Mouse (Mus musculus) retina, adult 2 months (tissue): Measurements from ENCODE around the gene Traip.

Source experiments
- DNase-seq: peaks from one replicate; pipeline ENCODE4 v3.0.0-alpha.2; 2012; ENCODE audit warnings: low read depth, low spot score

The Traip gene

GRCm38 (mm10) chr9:107949922-107950235, at the start of gene Traip:
TSS of gene Traip (plus strand) at chr9:107950136.
- no peak for DNase-seq

GRCm38 (mm10) chr9:107900840-107901626, 48.9 kb upstream of the Traip start:
- DNase-seq, result peak; percentile 43

GRCm38 (mm10) chr9:107901627-107901914, 48.4 kb upstream of the Traip start:
- DNase-seq, result no peak

GRCm38 (mm10) chr9:107904726-107905125, 45.2 kb upstream of the Traip start:
- peak; percentile 59 for DNase-seq

GRCm38 (mm10) chr9:107906252-107906966, 43.5 kb upstream of the Traip start, which contains the start of gene Mst1r:
TSS of gene Mst1r (plus strand) at chr9:107906873.
- no peak for DNase-seq

- DNase-seq, result no peak
These were observed 42.8 kb upstream of the Traip start for GRCm38 (mm10) chr9:107906967-107907800.

- no peak for DNase-seq
These were observed 42.2 kb upstream of the Traip start for GRCm38 (mm10) chr9:107907801-107908120.

GRCm38 (mm10) chr9:107908410-107909158, 41.4 kb upstream of the Traip start:
- DNase-seq, result no peak

GRCm38 (mm10) chr9:107910025-107910769, 39.7 kb upstream of the Traip start:
- no peak for DNase-seq

GRCm38 (mm10) chr9:107914764-107915420, 35.0 kb upstream of the Traip start:
- DNase-seq, result no peak

- no peak for DNase-seq
These were observed 31.9 kb upstream of the Traip start for GRCm38 (mm10) chr9:107917895-107918608.

GRCm38 (mm10) chr9:107918884-107919283, 31.1 kb upstream of the Traip start:
- DNase-seq, result no peak

- DNase-seq, result no peak
These were observed 30.5 kb upstream of the Traip start for GRCm38 (mm10) chr9:107919441-107919840.

GRCm38 (mm10) chr9:107923021-107923420, 26.9 kb upstream of the Traip start:
- no peak for DNase-seq

GRCm38 (mm10) chr9:107923956-107924355, 26.0 kb upstream of the Traip start:
- DNase-seq, result no peak

GRCm38 (mm10) chr9:107925251-107925650, 24.7 kb upstream of the Traip start:
- no peak for DNase-seq

- no peak for DNase-seq
These were observed 23.0 kb upstream of the Traip start for GRCm38 (mm10) chr9:107926920-107927420.

GRCm38 (mm10) chr9:107927749-107928148, 22.2 kb upstream of the Traip start:
- no peak for DNase-seq

GRCm38 (mm10) chr9:107928169-107928568, 21.8 kb upstream of the Traip start, which contains the start of gene Actl11:
TSS of gene Actl11 (plus strand) at chr9:107928469.
- DNase-seq, result no peak

GRCm38 (mm10) chr9:107932221-107932620, 17.7 kb upstream of the Traip start:
- no peak for DNase-seq
